Mouse (Mus musculus): ENCODE measurements around the gene Rnf10.

- TF ChIP-seq CTCF (IDR thresholded peaks at IDR 0.05; ENCODE audit: low read depth, low read length) (no peak), POLR2A (IDR thresholded peaks at IDR 0.05; ENCODE audit: insufficient read depth, low read length) (no peak)
Observed at GRCm38 (mm10) chr5:115301615-115302014, 28.9 kb upstream of the Rnf10 start.
